ENCODE assay signal across 9 mouse cellular contexts in the genomic region with DNA sequence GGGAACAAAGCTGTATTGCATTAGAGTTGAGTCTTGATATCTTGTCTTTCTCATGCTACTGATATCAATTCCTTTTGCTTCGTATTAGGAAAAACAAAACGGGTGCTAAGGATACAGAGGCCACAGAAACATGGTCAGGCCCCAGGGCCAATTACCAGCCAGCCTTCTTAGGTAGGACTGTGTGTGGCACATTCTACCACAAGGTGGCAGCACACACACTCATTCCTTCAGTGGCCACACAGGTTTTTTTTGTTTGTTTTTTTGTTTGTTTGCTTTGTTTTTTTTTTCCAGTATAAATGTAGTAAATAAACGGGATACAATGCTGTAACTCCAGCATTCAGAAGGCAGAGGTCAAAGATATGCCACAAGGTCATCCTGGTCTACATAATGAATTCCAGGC. TPM values are rescaled to one million over a fixed set of nuclear protein-coding genes. Genes with fewer than 3 reads are reported as not detected.
A peak's percentile ranks its signal among the peaks of the same experiment; 100 is the strongest.
DNase-seq lines count a peak whose midpoint lies in the region; ATAC-seq lines count a peak whose summit lies in the region.
"Had no signal": no experiment of that assay in that cellular context is flagged by ENCODE, and none has a peak within 500 bp of the region (broad histone marks: within the 10 kb centered on the region; RNA-seq: fewer than 3 reads in every experiment).

No protein-coding gene starts in this region.

- no peak for ATAC-seq in embryonic facial prominence, embryonic 14.5 days (ENCODE audit: low read depth)
- ATAC-seq in megakaryocyte progenitor cell, adult 5-6 weeks (replicated peaks; ENCODE audit: poor library complexity): peak; percentile 32; the same call in 1 of the 2 replicates

- no peak overlapping the region for H3K4me2 ChIP-seq in embryonic facial prominence, embryonic 14.5 days (ENCODE audit: low read depth, low read length)
- H3K4me2 ChIP-seq: limb, embryonic 15.5 days had no signal

- no peak overlapping the region for H3K9ac ChIP-seq in embryonic facial prominence, embryonic 14.5 days (ENCODE audit: low read depth, low read length)
- H3K9ac ChIP-seq: limb, embryonic 15.5 days had no signal

- 9% methylated on average over 3 of the region's 3 CpGs for WGBS in embryonic facial prominence, embryonic 14.5 days

- no peak overlapping the region for H3K4me3 ChIP-seq in embryonic facial prominence, embryonic 14.5 days (ENCODE audit: low read depth, low read length)
- H3K4me3 ChIP-seq: limb, embryonic 15.5 days had no signal

- H3K27ac ChIP-seq in embryonic facial prominence, embryonic 14.5 days (replicated peaks; ENCODE audit: low read depth, low read length): no peak overlapping the region
- H3K27ac ChIP-seq: limb, embryonic 15.5 days had no signal

- no peaks in the 10 kb centered on the region for H3K9me3 ChIP-seq in embryonic facial prominence, embryonic 14.5 days (ENCODE audit: control insufficient read depth, low read length)
- H3K9me3 ChIP-seq: limb, embryonic 15.5 days had no signal

- no peaks in the 10 kb centered on the region for H3K36me3 ChIP-seq in embryonic facial prominence, embryonic 14.5 days (ENCODE audit: control insufficient read depth, insufficient read depth, low read length)
- H3K36me3 ChIP-seq: limb, embryonic 15.5 days had no signal

- DNase-seq in heart, adult 9 months (ENCODE audit: low spot score in 2 of 2): peak; percentile 17 to 39
- no peak for DNase-seq in heart, postnatal 25 days (ENCODE audit: low spot score)
- peak; percentile 66 for DNase-seq in A20 (ENCODE audit: low read depth, low spot score)
- DNase-seq in ZHBTc4 (ENCODE audit: low read depth, low spot score): peak; percentile 85
- peak; percentile 72 for DNase-seq in embryonic facial prominence, embryonic 14.5 days (ENCODE audit: low spot score)
- DNase-seq in kidney, postnatal 14 days: peak; percentile 74
- DNase-seq in thymus, postnatal 0 days (ENCODE audit: low spot score): peak; percentile 75

- intact Hi-C loops in heart, postnatal 25 days (cut with DNase I): loop anchor here (1.0 kb wide), 1 partner anchor 232 kb away; no protein-coding TSS in a partner anchor

- peaks cover 11% of the 10 kb centered on the region; the same call in 1 of the 2 replicates for H3K4me1 ChIP-seq in embryonic facial prominence, embryonic 14.5 days (ENCODE audit: control insufficient read depth, insufficient read depth, low read length)

- H3K27me3 ChIP-seq in embryonic facial prominence, embryonic 14.5 days (replicated peaks; ENCODE audit: control insufficient read depth, insufficient read depth, low read length): no peaks in the 10 kb centered on the region
- H3K27me3 ChIP-seq: limb, embryonic 15.5 days had no signal

RNA-seq across cellular contexts. Expression of a gene that starts 7.2 kb away (rescaled TPM):
- 1 to 10 TPM; 1.6 to 1.9 TPM for total RNA-seq in heart, postnatal 25 days (2021)
- polyA plus RNA-seq in embryonic facial prominence, embryonic 14.5 days (2014; fragmentation: Nextera tagmentation; extraction: Ambion mirVana): 4.4 and 4.7 TPM in 2 replicates
- 4.1 and 4.3 TPM in 2 replicates for total RNA-seq in megakaryocyte progenitor cell, adult 5-6 weeks (2015)
- 2.9 and 3.9 TPM in 2 replicates for total RNA-seq in megakaryocyte progenitor cell, adult 5-6 weeks (2017)
- polyA plus RNA-seq in thymus, postnatal 0 days (2015; fragmentation: Nextera tagmentation; extraction: Ambion mirVana): 368 and 376 TPM in 2 replicates

RNA-seq across cellular contexts. Expression of a gene that starts 43.0 kb away (rescaled TPM):
- 1 to 10 TPM; 1.2 to 1.3 TPM for total RNA-seq in heart, postnatal 25 days (2021)
- polyA plus RNA-seq in embryonic facial prominence, embryonic 14.5 days (2014; fragmentation: Nextera tagmentation; extraction: Ambion mirVana): 29.8 and 31.8 TPM in 2 replicates
- total RNA-seq in megakaryocyte progenitor cell, adult 5-6 weeks (2015): 41.0 and 51.5 TPM in 2 replicates
- 48.3 and 51.7 TPM in 2 replicates for total RNA-seq in megakaryocyte progenitor cell, adult 5-6 weeks (2017)
- 17.2 and 23.6 TPM in 2 replicates for polyA plus RNA-seq in thymus, postnatal 0 days (2015; fragmentation: Nextera tagmentation; extraction: Ambion mirVana)

RNA-seq across cellular contexts. Expression of a gene that starts 48.9 kb away (rescaled TPM):
- total RNA-seq in heart, postnatal 25 days (2021): 10 to 100 TPM; 29.5 to 31.5 TPM
- polyA plus RNA-seq in embryonic facial prominence, embryonic 14.5 days (2014; fragmentation: Nextera tagmentation; extraction: Ambion mirVana): 162 and 182 TPM in 2 replicates
- 165 and 166 TPM in 2 replicates for total RNA-seq in megakaryocyte progenitor cell, adult 5-6 weeks (2015)
- total RNA-seq in megakaryocyte progenitor cell, adult 5-6 weeks (2017): 163 and 168 TPM in 2 replicates
- 244 and 247 TPM in 2 replicates for polyA plus RNA-seq in thymus, postnatal 0 days (2015; fragmentation: Nextera tagmentation; extraction: Ambion mirVana)

Comparison
In these comparisons a context has a peak if more than half of its experiments do, and no peak if none do; other contexts are left out.
1. RNA of a gene that starts 43.0 kb away (total RNA-seq): 41.0 to 51.7 TPM in megakaryocyte progenitor cell, adult 5-6 weeks; 1.2 to 1.3 TPM in heart, postnatal 25 days; every median in the first group is over 10 times any median in the second.
2. RNA of a gene that starts 48.9 kb away (total RNA-seq): 163 to 168 TPM in megakaryocyte progenitor cell, adult 5-6 weeks; 29.5 to 31.5 TPM in heart, postnatal 25 days; every median in the first group is over 4 times any median in the second.